Mouse (Mus musculus) midbrain, embryonic 10.5 days (tissue): ENCODE results near the gene Wsb2. TPM values are rescaled to one million over a fixed set of nuclear protein-coding genes. Genes with fewer than 3 reads are reported as not detected.

Experiments
- DNase-seq: peaks from one replicate; pipeline ENCODE4 v3.0.0-alpha.2; 2017; ENCODE audit warnings: low spot score
- H3K27ac ChIP-seq: fragments of 300-500 bp; sonication (generic); replicated peaks from 2 replicates; pipeline ENCODE4 v1.5.1; 2016; ENCODE audit warnings: mild to moderate bottlenecking
- H3K27me3 ChIP-seq: fragments of 300-500 bp; sonication (generic); 2 replicates; pipeline ENCODE4 v1.6.1; 2016; ENCODE audit warnings: low read depth, mild to moderate bottlenecking; ENCODE audit not compliant: poor library complexity, severe bottlenecking
- H3K36me3 ChIP-seq: fragments of 300-500 bp; sonication (generic); 2 replicates; pipeline ENCODE4 v1.6.1; 2016; ENCODE audit warnings: mild to moderate bottlenecking, moderate library complexity
- H3K4me1 ChIP-seq: fragments of 300-500 bp; sonication (generic); 2 replicates; pipeline ENCODE4 v1.6.1; 2016
- H3K4me3 ChIP-seq: fragments of 300-500 bp; sonication (generic); 2 replicates; pipeline ENCODE4 v1.5.1; 2016; ENCODE audit warnings: mild to moderate bottlenecking, moderate library complexity
- H3K9me3 ChIP-seq: fragments of 300-500 bp; sonication (generic); replicated peaks from 2 replicates; pipeline ENCODE4 v1.6.1; 2016; ENCODE audit warnings: mild to moderate bottlenecking
- WGBS: fragments of 180-500 bp; shearing (Covaris S2); methylation state at CpG from one replicate; pipeline ENCODE4 v1.1.7; 2016; 5-methylcytosine and 5-hydroxymethylcytosine counted together
- polyA plus RNA-seq: library from polyadenylated mRNA; unstranded; fragments of >200 nt; fragmentation: Nextera tagmentation; extraction: Ambion mirVana; gene quantifications from 2 replicates; pipeline ENCODE4 v1.2.1, GENCODE M21; 2016

Wsb2 gene
- polyA plus RNA-seq, 1 experiment from 2014 or later, result 48.4 TPM

- Histone ChIP-seq H3K27me3 (peaks cover 15% of the 10 kb centered on the region), H3K27ac (no peak overlapping the region), H3K9me3 (no peaks in the 10 kb centered on the region), H3K4me3 (peak overlapping the region; percentile 96), H3K4me1 (peaks cover 64% of the 10 kb centered on the region), H3K36me3 (peaks cover 5% of the 10 kb centered on the region)
- DNase-seq, result peak; percentile 55
- WGBS, result 37% methylated on average over 11 of the region's 11 CpGs
These were observed 1.6 kb downstream of the Wsb2 start for GRCm38 (mm10) chr5:117358725-117359124.

DNA sequence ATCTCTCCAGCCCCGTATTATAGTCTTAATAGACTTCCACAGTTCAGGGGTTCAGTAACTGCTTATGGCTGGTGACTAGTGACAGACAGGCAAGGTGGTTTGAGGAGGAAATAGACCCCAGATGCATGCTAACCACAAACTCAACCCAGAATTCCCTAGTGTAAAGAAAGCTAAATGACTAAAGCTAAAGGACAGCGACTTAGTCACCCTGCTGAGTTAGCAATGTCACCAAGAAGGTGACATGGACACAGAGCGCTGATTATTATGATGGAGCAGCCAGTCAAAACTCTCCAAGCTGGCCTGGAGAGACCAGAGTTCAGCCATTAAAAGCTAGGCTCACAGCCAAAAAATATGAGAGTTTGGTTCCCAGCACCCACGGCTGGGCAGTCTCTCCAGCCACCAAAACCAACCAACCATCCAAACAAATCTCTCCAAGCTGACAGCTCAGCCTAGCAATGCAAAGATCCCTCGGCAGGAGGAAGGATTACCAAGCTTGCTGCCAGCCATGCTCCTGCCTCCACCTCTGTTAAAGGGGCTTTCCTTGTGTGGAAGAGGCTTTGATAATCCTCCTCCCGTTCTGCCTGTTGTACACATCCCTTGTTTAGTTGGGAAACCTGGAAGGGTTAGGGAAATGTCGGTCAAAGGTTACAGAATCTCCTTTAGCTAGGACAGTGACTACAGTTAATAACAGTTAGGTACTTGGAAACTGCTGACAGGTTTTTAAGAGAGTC, 2.6 kb downstream of the Wsb2 start:
- H3K36me3 ChIP-seq, result peaks cover 15% of the 10 kb centered on the region
- H3K4me3 ChIP-seq, result 0 out of 2 replicates have a peak overlapping the region, but pooled peaks have one; percentile 3
- H3K4me1 ChIP-seq, result peaks cover 64% of the 10 kb centered on the region
- H3K27me3 ChIP-seq, result peaks cover 12% of the 10 kb centered on the region
- no peaks in the 10 kb centered on the region for H3K9me3 ChIP-seq
- no peak overlapping the region for H3K27ac ChIP-seq
- 37% methylated on average over 7 of the region's 7 CpGs for WGBS
- no peak for DNase-seq

DNA sequence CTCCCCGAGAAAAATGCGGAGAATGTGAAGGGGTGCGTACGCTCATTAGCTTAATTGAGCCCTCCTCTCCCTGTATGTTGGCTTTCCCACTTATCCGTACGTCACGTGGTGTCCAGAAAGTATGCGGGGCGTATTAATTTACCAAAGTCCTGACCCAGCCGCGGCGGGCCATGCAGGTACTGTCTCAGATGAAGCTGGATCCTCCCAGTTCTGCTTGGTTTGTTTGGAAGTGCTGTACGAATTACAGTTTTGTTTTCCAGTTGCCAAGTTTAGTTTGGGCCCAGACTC, 3.1 kb downstream of the Wsb2 start:
- H3K4me3 ChIP-seq, result no peak overlapping the region
- H3K4me1 ChIP-seq, result peaks cover 64% of the 10 kb centered on the region
- no peak for DNase-seq
- WGBS, result 55% methylated on average over 13 of the region's 13 CpGs
- no peaks in the 10 kb centered on the region for H3K9me3 ChIP-seq
- no peak overlapping the region for H3K27ac ChIP-seq
- peaks cover 7% of the 10 kb centered on the region for H3K27me3 ChIP-seq
- peaks cover 20% of the 10 kb centered on the region for H3K36me3 ChIP-seq

GRCm38 (mm10) chr5:117360631-117361541, 3.8 kb downstream of the Wsb2 start:
- WGBS, result 55% methylated on average over 13 of the region's 13 CpGs
- peaks cover 59% of the 10 kb centered on the region for H3K4me1 ChIP-seq
- DNase-seq, result no peak
- H3K27ac ChIP-seq, result peak overlapping the region; percentile 63
- no peaks in the 10 kb centered on the region for H3K9me3 ChIP-seq
- peaks cover under 1% of the 10 kb centered on the region; the same call in 1 of the 2 replicates for H3K27me3 ChIP-seq
- no peak overlapping the region for H3K4me3 ChIP-seq
- peaks cover 25% of the 10 kb centered on the region for H3K36me3 ChIP-seq

GRCm38 (mm10) chr5:117361590-117361989, 4.5 kb downstream of the Wsb2 start:
- 95% methylated on average over 4 of the region's 4 CpGs for WGBS
- H3K36me3 ChIP-seq, result peaks cover 30% of the 10 kb centered on the region
- DNase-seq, result no peak
- no peaks in the 10 kb centered on the region for H3K9me3 ChIP-seq
- no peaks in the 10 kb centered on the region for H3K27me3 ChIP-seq
- no peak overlapping the region for H3K27ac ChIP-seq
- no peak overlapping the region for H3K4me3 ChIP-seq
- peaks cover 52% of the 10 kb centered on the region for H3K4me1 ChIP-seq

GRCm38 (mm10) chr5:117363066-117363782, 6.1 kb downstream of the Wsb2 start:
- Histone ChIP-seq H3K36me3 (peaks cover 43% of the 10 kb centered on the region), H3K27me3 (no peaks in the 10 kb centered on the region), H3K4me1 (peaks cover 48% of the 10 kb centered on the region), H3K9me3 (no peaks in the 10 kb centered on the region), H3K27ac (no peak overlapping the region), H3K4me3 (no peak overlapping the region)
- DNase-seq, result no peak
- 57% methylated on average over 15 of the region's 15 CpGs for WGBS

GRCm38 (mm10) chr5:117364821-117365220, 7.7 kb downstream of the Wsb2 start:
- WGBS, result 85% methylated on average over 3 of the region's 3 CpGs
- DNase-seq, result no peak
- H3K9me3 ChIP-seq, result no peaks in the 10 kb centered on the region

GRCm38 (mm10) chr5:117365904-117366561, 8.9 kb downstream of the Wsb2 start:
- DNase-seq, result no peak
- no peak overlapping the region for H3K4me3 ChIP-seq
- H3K4me1 ChIP-seq, result peaks cover 22% of the 10 kb centered on the region
- H3K27me3 ChIP-seq, result no peaks in the 10 kb centered on the region
- peaks cover 71% of the 10 kb centered on the region for H3K36me3 ChIP-seq
- H3K9me3 ChIP-seq, result no peaks in the 10 kb centered on the region
- no peak overlapping the region for H3K27ac ChIP-seq
- WGBS, result 92% methylated on average over 13 of the region's 13 CpGs

More at GRCm38 (mm10) chr5:117364821-117365220, 7.7 kb downstream of the Wsb2 start:
- peaks cover 59% of the 10 kb centered on the region for H3K36me3 ChIP-seq
- H3K27me3 ChIP-seq, result no peaks in the 10 kb centered on the region
- H3K4me1 ChIP-seq, result peaks cover 34% of the 10 kb centered on the region
- no peak overlapping the region for H3K27ac ChIP-seq
- H3K4me3 ChIP-seq, result no peak overlapping the region

GRCm38 (mm10) chr5:117367206-117367605, 10.1 kb downstream of the Wsb2 start:
- Histone ChIP-seq H3K4me3 (no peak overlapping the region), H3K4me1 (peaks cover 18% of the 10 kb centered on the region), H3K36me3 (peaks cover 82% of the 10 kb centered on the region), H3K27ac (no peak overlapping the region), H3K27me3 (no peaks in the 10 kb centered on the region), H3K9me3 (no peaks in the 10 kb centered on the region)
- no peak for DNase-seq
- WGBS, result 70% methylated on average over 8 of the region's 8 CpGs

- WGBS, result 92% methylated on average over 10 of the region's 10 CpGs
- no peak overlapping the region for H3K27ac ChIP-seq
- H3K4me1 ChIP-seq, result peaks cover 8% of the 10 kb centered on the region
- no peak overlapping the region for H3K4me3 ChIP-seq
- no peak for DNase-seq
- H3K27me3 ChIP-seq, result no peaks in the 10 kb centered on the region
- peaks cover 93% of the 10 kb centered on the region for H3K36me3 ChIP-seq
- no peaks in the 10 kb centered on the region for H3K9me3 ChIP-seq
These were observed 13.5 kb downstream of the Wsb2 start for GRCm38 (mm10) chr5:117370592-117370991.

DNA sequence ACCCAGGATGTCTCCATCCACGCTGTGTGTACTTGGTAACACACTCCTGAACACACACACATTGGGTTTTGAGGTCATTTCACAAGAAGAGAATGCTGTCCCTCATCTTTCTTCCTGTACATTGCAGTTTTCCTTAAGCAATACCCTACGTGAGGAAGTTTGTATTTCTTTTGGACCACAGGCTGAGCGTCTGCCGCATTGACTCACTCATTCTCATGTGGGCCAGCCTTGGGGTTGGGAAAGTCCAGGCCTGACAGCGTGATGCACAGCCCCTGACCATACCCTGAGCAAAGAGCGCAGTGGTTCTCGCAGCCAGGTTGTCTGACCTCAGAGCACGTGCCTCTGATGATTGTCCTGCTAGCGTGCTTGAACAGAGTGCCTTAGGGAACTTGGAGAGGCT, 16.3 kb downstream of the Wsb2 start:
- Histone ChIP-seq H3K27ac (no peak overlapping the region), H3K36me3 (peaks cover 99% of the 10 kb centered on the region), H3K9me3 (no peaks in the 10 kb centered on the region), H3K27me3 (no peaks in the 10 kb centered on the region), H3K4me1 (no peaks in the 10 kb centered on the region), H3K4me3 (no peak overlapping the region)
- 92% methylated on average over 9 of the region's 9 CpGs for WGBS
- DNase-seq, result no peak

- no peaks in the 10 kb centered on the region for H3K27me3 ChIP-seq
- no peak overlapping the region for H3K4me3 ChIP-seq
- H3K9me3 ChIP-seq, result no peaks in the 10 kb centered on the region
- WGBS, result 88% methylated on average over 7 of the region's 7 CpGs
- no peak for DNase-seq
- H3K36me3 ChIP-seq, result peaks cover 99% of the 10 kb centered on the region
- no peak overlapping the region for H3K27ac ChIP-seq
- H3K4me1 ChIP-seq, result no peaks in the 10 kb centered on the region
These were observed 17.4 kb downstream of the Wsb2 start for GRCm38 (mm10) chr5:117374372-117375049.
